Mouse (Mus musculus): ENCODE results near the gene Sik1. TPM values are rescaled to one million over a fixed set of nuclear protein-coding genes. Genes with fewer than 3 reads are reported as not detected.

Sik1 gene
- polyA plus RNA-seq (2012) = 158 and 191 TPM in 2 replicates

GRCm38 (mm10) chr17:31855597-31856518 lies at the start of gene Sik1:
Gene Sik1, minus strand, starts transcription at chr17:31855804.

Other genes starting within 250 kb of the Sik1 start
- gene Cbs, start 218.6 kb downstream of the Sik1 start, polyA plus RNA-seq (2012) = 0.64 and 0.66 TPM in 2 replicates
- gene U2af1, start 196.9 kb downstream of the Sik1 start, polyA plus RNA-seq (2012) = 103 and 139 TPM in 2 replicates
- gene Cryaa, start 178.0 kb downstream of the Sik1 start, polyA plus RNA-seq (2012) = not detected in 2 replicates
- gene Rrp1b, start 180.3 kb upstream of the Sik1 start, polyA plus RNA-seq (2012) = 138 and 144 TPM in 2 replicates
- 0.05 TPM in 1 of 2 replicates, not detected in the other for gene Hsf2bp, start 180.5 kb upstream of the Sik1 start, polyA plus RNA-seq (2012)

All from megakaryocyte-erythroid progenitor cell, adult 5 weeks (primary cell).